Mouse (Mus musculus) spleen, adult 2 months (tissue): ENCODE data around the gene Zbtb20.

Experiments
- CTCF ChIP-seq: fragments of 200-500 bp; IDR thresholded peaks from 2 replicates; pipeline ENCODE4 v1.5.1; 2011; ENCODE audit warnings: mild to moderate bottlenecking, inconsistent platforms; ENCODE audit not compliant: insufficient read depth, insufficient read length, insufficient replicate concordance; ENCODE audit errors: extremely low read depth
- POLR2A ChIP-seq: fragments of 200-500 bp; IDR thresholded peaks from 2 replicates; pipeline ENCODE4 v1.6.1; 2011; ENCODE audit warnings: low read depth, low read length, inconsistent platforms

- TF ChIP-seq POLR2A = no peak
- no peak; the same call in 1 of the 2 replicates for TF ChIP-seq CTCF
Observed at GRCm38 (mm10) chr16:43561956-43562355, 686.3 kb downstream of the Zbtb20 start.
